Mouse (Mus musculus) testis, adult 2 months (tissue): Measurements from ENCODE around the gene Adprhl2.

Experiments used
- CTCF ChIP-seq: fragments of 200-500 bp; IDR thresholded peaks from 2 replicates; pipeline ENCODE4 v1.5.1; 2012; ENCODE audit warnings: low read depth, mild to moderate bottlenecking, inconsistent platforms, low read length, moderate library complexity; ENCODE audit not compliant: control insufficient read depth, insufficient read depth, insufficient replicate concordance
- POLR2A ChIP-seq: fragments of 200-500 bp; IDR thresholded peaks from 2 replicates; pipeline ENCODE4 v1.6.1; 2012; ENCODE audit warnings: low read depth, mild to moderate bottlenecking, inconsistent platforms, low read length, moderate library complexity; ENCODE audit not compliant: control insufficient read depth

GRCm38 (mm10) chr4:126309211-126309921 lies 12.1 kb downstream of the Adprhl2 start:
- TF ChIP-seq CTCF: peak; percentile 15; the same call in 1 of the 2 replicates
- no peak for TF ChIP-seq POLR2A
